Mouse (Mus musculus) embryonic facial prominence, embryonic 11.5 days (tissue): Measurements from ENCODE around the gene Pla2g12b. TPM values are rescaled to one million over a fixed set of nuclear protein-coding genes. Genes with fewer than 3 reads are reported as not detected.
"Not testable (repeated sequence)": the region's sequence is repeated elsewhere in the genome, so short reads cannot be mapped to it uniquely, and the experiment has no call there.

Source experiments
- ATAC-seq: fragments of 200-750 bp; cut with Nextera tagmentation; replicated peaks from 2 replicates; pipeline ENCODE4 v1.8.0; 2017; ENCODE audit warnings: low read depth; ENCODE audit not compliant: insufficient number of reproducible peaks, low FRiP score, low TSS enrichment
- DNase-seq: peaks from one replicate; pipeline ENCODE4 v3.0.0-alpha.2; 2015; ENCODE audit warnings: low spot score
- H3K27ac ChIP-seq: fragments of 300-500 bp; sonication (generic); replicated peaks from 2 replicates; pipeline ENCODE4 v1.5.1; 2014; ENCODE audit warnings: mild to moderate bottlenecking, low read depth, low read length, control low read depth
- H3K27me3 ChIP-seq: fragments of 300-500 bp; sonication (generic); 2 replicates; pipeline ENCODE4 v1.6.1; 2014; ENCODE audit warnings: mild to moderate bottlenecking, low read length, moderate library complexity, mixed read lengths; ENCODE audit not compliant: control insufficient read depth, insufficient read depth
- H3K36me3 ChIP-seq: fragments of 300-500 bp; sonication (generic); replicated peaks from 2 replicates; pipeline ENCODE4 v1.6.1; 2014; ENCODE audit warnings: low read depth, mild to moderate bottlenecking, low read length, moderate library complexity, mixed read lengths; ENCODE audit not compliant: control insufficient read depth, insufficient read depth
- H3K4me1 ChIP-seq: fragments of 300-500 bp; sonication (generic); 2 replicates; pipeline ENCODE4 v1.6.1; 2014; ENCODE audit warnings: low read length, mixed read lengths; ENCODE audit not compliant: control insufficient read depth, insufficient read depth
- H3K4me2 ChIP-seq: fragments of 300-500 bp; sonication (generic); 2 replicates; pipeline ENCODE4 v1.6.1; 2014; ENCODE audit warnings: low read depth, mild to moderate bottlenecking, control low read depth, low read length, moderate library complexity
- H3K4me3 ChIP-seq: fragments of 300-500 bp; sonication (generic); 2 replicates; pipeline ENCODE4 v1.5.1; 2014; ENCODE audit warnings: low read depth, low read length, control low read depth
- H3K9ac ChIP-seq: fragments of 300-500 bp; sonication (generic); replicated peaks from 2 replicates; pipeline ENCODE4 v1.6.1; 2014; ENCODE audit warnings: mild to moderate bottlenecking, control low read depth, low read length
- H3K9me3 ChIP-seq: fragments of 300-500 bp; sonication (generic); replicated peaks from 2 replicates; pipeline ENCODE4 v1.6.1; 2016; ENCODE audit warnings: mild to moderate bottlenecking, low read length, inconsistent platforms, mixed read lengths; ENCODE audit not compliant: control insufficient read depth
- WGBS: fragments of 180-500 bp; shearing (Covaris S2); extraction: QIAGEN DNeasy Blood & Tissue Kit; methylation state at CpG from one replicate; pipeline ENCODE4 v1.1.7; 2014; 5-methylcytosine and 5-hydroxymethylcytosine counted together
- polyA plus RNA-seq: library from polyadenylated mRNA; unstranded; fragments of >200 nt; fragmentation: Nextera tagmentation; extraction: Ambion mirVana; gene quantifications from 2 replicates; pipeline ENCODE4 v1.2.1, GENCODE M21; 2014

Gene Pla2g12b
- polyA plus RNA-seq, 1 experiment from 2014 or later, result 0.25 TPM

- Histone ChIP-seq H3K36me3 (no peaks in the 10 kb centered on the region), H3K4me3 (no peak overlapping the region), H3K4me2 (no peak overlapping the region), H3K9me3 (no peaks in the 10 kb centered on the region; the same call in 1 of the 2 replicates), H3K4me1 (no peaks in the 10 kb centered on the region), H3K27ac (no peak overlapping the region), H3K27me3 (no peaks in the 10 kb centered on the region), H3K9ac (no peak overlapping the region)
- WGBS, result 92% methylated on average over 7 of the region's 8 CpGs
- DNase-seq, result no peak
- ATAC-seq, result no peak
These were observed 16.5 kb upstream of the Pla2g12b start for GRCm38 (mm10) chr10:59386951-59387350.

- H3K36me3 ChIP-seq, result no peaks in the 10 kb centered on the region
- WGBS, result 91% methylated on average over 3 of the region's 3 CpGs
- DNase-seq, result no peak
These were observed 13.8 kb upstream of the Pla2g12b start for GRCm38 (mm10) chr10:59389652-59390051.

GRCm38 (mm10) chr10:59391907-59392306 lies 11.6 kb upstream of the Pla2g12b start:
- Histone ChIP-seq H3K9ac (no peak overlapping the region), H3K4me1 (no peaks in the 10 kb centered on the region), H3K9me3 (no peaks in the 10 kb centered on the region; the same call in 1 of the 2 replicates), H3K4me3 (no peak overlapping the region), H3K27ac (no peak overlapping the region), H3K4me2 (no peak overlapping the region), H3K36me3 (no peaks in the 10 kb centered on the region), H3K27me3 (no peaks in the 10 kb centered on the region)
- ATAC-seq (no peak), DNase-seq (no peak)
- WGBS, result 72% methylated on average over 4 of the region's 4 CpGs

More at GRCm38 (mm10) chr10:59389652-59390051, 13.8 kb upstream of the Pla2g12b start:
- H3K9ac ChIP-seq, result no peak overlapping the region
- no peaks in the 10 kb centered on the region; the same call in 1 of the 2 replicates for H3K9me3 ChIP-seq
- H3K27ac ChIP-seq, result no peak overlapping the region
- no peak overlapping the region for H3K4me2 ChIP-seq
- no peak for ATAC-seq
- no peaks in the 10 kb centered on the region for H3K27me3 ChIP-seq
- no peak overlapping the region for H3K4me3 ChIP-seq
- H3K4me1 ChIP-seq, result no peaks in the 10 kb centered on the region

- not testable (repeated sequence) for H3K4me3 ChIP-seq, H3K4me1 ChIP-seq, H3K36me3 ChIP-seq, ATAC-seq, DNase-seq, H3K9ac ChIP-seq, H3K27me3 ChIP-seq, H3K4me2 ChIP-seq, H3K27ac ChIP-seq, H3K9me3 ChIP-seq
- WGBS, result 93% methylated on average over 8 of the region's 25 CpGs
These were observed 8.0 kb upstream of the Pla2g12b start, which contains the start of gene Gm10273 for GRCm38 (mm10) chr10:59395461-59395860. Gm10273 (plus strand) TSS chr10:59395632.

GRCm38 (mm10) chr10:59403793-59404149 lies 311 bp downstream of the Pla2g12b start:
- Histone ChIP-seq H3K4me2 (no peak overlapping the region), H3K4me3 (no peak overlapping the region), H3K9ac (no peak overlapping the region), H3K36me3 (no peaks in the 10 kb centered on the region), H3K27me3 (no peaks in the 10 kb centered on the region), H3K27ac (no peak overlapping the region), H3K4me1 (no peaks in the 10 kb centered on the region), H3K9me3 (no peaks in the 10 kb centered on the region)
- DNase-seq (no peak), ATAC-seq (no peak)
- WGBS, result 62% methylated on average over 10 of the region's 10 CpGs

GRCm38 (mm10) chr10:59408499-59408898 lies 5.0 kb downstream of the Pla2g12b start:
- Histone ChIP-seq H3K27ac (no peak overlapping the region), H3K4me3 (no peak overlapping the region), H3K9me3 (no peaks in the 10 kb centered on the region), H3K4me2 (no peak overlapping the region), H3K9ac (no peak overlapping the region), H3K36me3 (no peaks in the 10 kb centered on the region), H3K4me1 (no peaks in the 10 kb centered on the region), H3K27me3 (no peaks in the 10 kb centered on the region)
- ATAC-seq (no peak), DNase-seq (no peak)
- WGBS, result 70% methylated on average over 6 of the region's 6 CpGs

GRCm38 (mm10) chr10:59410264-59410663 lies 6.8 kb downstream of the Pla2g12b start:
- Histone ChIP-seq H3K27ac (no peak overlapping the region), H3K4me1 (no peaks in the 10 kb centered on the region), H3K36me3 (no peaks in the 10 kb centered on the region), H3K27me3 (no peaks in the 10 kb centered on the region), H3K9me3 (no peaks in the 10 kb centered on the region), H3K9ac (no peak overlapping the region), H3K4me2 (no peak overlapping the region), H3K4me3 (no peak overlapping the region)
- DNase-seq (no peak), ATAC-seq (no peak)
- 73% methylated on average over 12 of the region's 12 CpGs for WGBS

GRCm38 (mm10) chr10:59413711-59414110 lies 10.3 kb downstream of the Pla2g12b start:
- no peak overlapping the region for H3K9ac ChIP-seq
- H3K4me2 ChIP-seq, result no peak overlapping the region
- DNase-seq, result no peak
- no peak for ATAC-seq
- no peaks in the 10 kb centered on the region for H3K9me3 ChIP-seq
- H3K4me3 ChIP-seq, result no peak overlapping the region
- 82% methylated on average over 4 of the region's 4 CpGs for WGBS
- no peaks in the 10 kb centered on the region for H3K36me3 ChIP-seq
- H3K4me1 ChIP-seq, result no peaks in the 10 kb centered on the region
- H3K27me3 ChIP-seq, result no peaks in the 10 kb centered on the region
- H3K27ac ChIP-seq, result no peak overlapping the region
